Mouse (Mus musculus) heart, adult 18-20 months (tissue): ENCODE data around the gene Ywhab. TPM values are rescaled to one million over a fixed set of nuclear protein-coding genes. Genes with fewer than 3 reads are reported as not detected.

Source experiments
- DNase-seq, 2 experiments: peaks; one replicate each; pipeline ENCODE4 v3.0.0; 2021 to 2022; ENCODE audit warnings: mixed read lengths in 1 of 2
- long read RNA-seq, 2 experiments: library from polyadenylated mRNA; stranded (forward); transcript quantifications; one replicate each; pipeline ENCODE4 v2.0.0; 2021
- total RNA-seq, 2 experiments: library from RNA; stranded (reverse); gene quantifications; 2 replicates each; pipeline ENCODE4 v1.2.3; 2021

Ywhab gene
- 10 to 100 TPM; 75.9 to 82.7 TPM for total RNA-seq
- long read RNA-seq, experiment 1, transcript Ywhab-201 (6 exons, 3,013 nt) = major isoform, 72 of 100 reads
- long read RNA-seq, experiment 1, partial matches to known transcripts = 1 of 100 reads
- long read RNA-seq, experiment 1, other reads (novel, unspliced or antisense) = 27 of 100 reads
- long read RNA-seq, experiment 2, transcript Ywhab-201 (6 exons, 3,013 nt) = major isoform, 43 of 64 reads
- long read RNA-seq, experiment 2, partial matches to known transcripts = 0 of 64 reads
- long read RNA-seq, experiment 2, other reads (novel, unspliced or antisense) = 21 of 64 reads

- DNase-seq = peak in 1 of 2 experiments; percentile 94
Observed at GRCm38 (mm10) chr2:163994654-163994976, at the start of gene Ywhab. Gene Ywhab, plus strand, starts transcription at chr2:163994960.

GRCm38 (mm10) chr2:163946221-163946620 is 48.5 kb upstream of the Ywhab start:
- no peak for DNase-seq

- no peak for DNase-seq
Observed at GRCm38 (mm10) chr2:163947976-163948375, 46.8 kb upstream of the Ywhab start.

DNA sequence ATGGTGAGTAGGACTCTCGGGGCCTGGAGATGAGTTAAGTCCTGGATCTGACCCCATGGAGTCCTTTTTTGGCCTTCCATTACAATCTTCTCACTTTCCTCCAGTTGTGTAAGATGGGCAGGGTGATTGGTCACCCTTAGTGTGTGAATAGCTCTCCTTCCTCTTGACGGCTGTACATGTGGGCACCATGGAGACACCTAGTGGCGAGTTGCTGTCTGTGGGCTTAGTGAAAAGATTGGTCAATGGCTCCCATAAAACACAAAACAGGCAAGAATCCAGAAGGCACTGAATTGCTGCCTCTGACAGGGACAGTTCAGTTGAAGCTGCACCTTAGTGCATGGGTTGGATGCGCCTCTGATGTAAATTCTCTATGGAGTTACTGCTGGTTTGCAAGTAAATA is 43.0 kb upstream of the Ywhab start:
- DNase-seq = peak; percentile 41 to 72

DNA sequence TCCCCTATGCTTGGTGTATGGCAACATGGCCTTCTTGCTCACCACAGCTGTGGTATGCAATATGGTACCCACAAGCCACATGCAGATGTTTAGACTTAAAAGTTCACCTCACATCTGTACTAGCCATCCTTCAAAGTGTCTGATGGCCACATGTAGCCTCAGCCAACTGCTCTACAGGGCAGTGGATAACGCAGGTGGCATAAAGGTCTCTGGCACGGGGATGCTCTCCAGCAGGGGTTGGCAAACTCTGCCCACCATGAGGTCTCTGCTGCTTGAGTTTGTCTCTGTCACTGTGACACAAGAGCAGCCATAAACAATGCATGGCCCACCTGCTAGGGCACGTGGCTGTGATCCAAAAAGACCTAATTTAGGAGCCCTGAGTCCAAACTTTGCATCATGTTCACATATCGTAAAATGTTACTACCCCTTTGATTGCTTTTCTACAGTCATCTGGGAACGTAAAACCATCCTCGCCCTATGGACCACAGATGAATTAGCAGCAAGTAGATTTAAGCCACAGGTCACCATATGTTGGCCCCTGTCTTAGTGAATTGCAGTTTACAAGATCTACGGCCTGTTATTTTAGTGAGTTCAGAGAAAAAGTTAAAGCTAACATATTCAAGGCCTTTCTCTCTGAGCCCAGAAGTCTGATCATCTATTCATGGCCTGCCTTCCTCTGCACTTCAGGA is 41.0 kb upstream of the Ywhab start:
- DNase-seq = no peak

GRCm38 (mm10) chr2:163964606-163965560 is 29.9 kb upstream of the Ywhab start:
- no peak for DNase-seq

DNA sequence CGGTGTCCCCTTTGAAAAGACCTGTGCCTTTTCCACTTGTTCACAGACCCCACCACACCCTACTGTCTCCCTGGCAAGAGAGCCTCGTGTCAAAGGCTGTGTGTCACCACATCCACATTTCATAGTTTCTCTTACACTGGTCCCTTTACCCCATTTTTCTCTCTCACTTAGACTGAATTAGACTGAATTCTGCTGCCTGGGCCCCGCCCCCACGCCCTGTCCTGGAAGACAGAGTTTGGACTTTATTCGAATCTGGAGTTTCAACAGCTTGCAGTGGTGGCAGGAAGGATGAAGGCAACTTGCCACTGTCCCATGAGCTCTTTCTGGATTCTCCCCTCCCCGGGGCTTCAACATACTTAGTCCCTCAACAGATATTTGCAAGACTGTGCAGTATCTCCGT is 29.1 kb upstream of the Ywhab start:
- no peak for DNase-seq

GRCm38 (mm10) chr2:163968581-163968980 is 26.2 kb upstream of the Ywhab start:
- DNase-seq = peak; percentile 44 to 77

- DNase-seq = no peak
Observed at GRCm38 (mm10) chr2:163970326-163970725, 24.4 kb upstream of the Ywhab start.

GRCm38 (mm10) chr2:163974056-163974455 is 20.7 kb upstream of the Ywhab start:
- DNase-seq = no peak

GRCm38 (mm10) chr2:163976448-163976847 is 18.3 kb upstream of the Ywhab start:
- DNase-seq = peak; percentile 21 to 51

DNA sequence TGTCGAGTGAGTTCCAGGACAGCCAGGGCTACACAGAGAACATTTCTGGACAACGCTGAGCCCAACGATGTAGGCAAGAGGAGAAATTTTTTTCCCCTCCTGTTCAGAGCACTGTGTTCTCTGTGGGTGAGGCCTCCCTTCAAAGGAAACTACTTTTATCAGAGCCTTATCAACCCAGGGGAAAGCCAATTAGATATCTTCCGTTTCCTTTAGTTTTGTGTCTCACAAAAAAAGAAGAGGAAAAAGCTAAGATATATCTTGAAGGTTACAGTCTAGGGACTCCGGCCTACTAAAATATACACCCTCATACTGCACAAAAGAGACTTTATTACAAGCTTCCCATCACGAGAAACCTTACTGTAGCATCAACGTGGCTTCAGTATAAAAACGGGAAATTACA is 7.5 kb upstream of the Ywhab start:
- DNase-seq = no peak

DNA sequence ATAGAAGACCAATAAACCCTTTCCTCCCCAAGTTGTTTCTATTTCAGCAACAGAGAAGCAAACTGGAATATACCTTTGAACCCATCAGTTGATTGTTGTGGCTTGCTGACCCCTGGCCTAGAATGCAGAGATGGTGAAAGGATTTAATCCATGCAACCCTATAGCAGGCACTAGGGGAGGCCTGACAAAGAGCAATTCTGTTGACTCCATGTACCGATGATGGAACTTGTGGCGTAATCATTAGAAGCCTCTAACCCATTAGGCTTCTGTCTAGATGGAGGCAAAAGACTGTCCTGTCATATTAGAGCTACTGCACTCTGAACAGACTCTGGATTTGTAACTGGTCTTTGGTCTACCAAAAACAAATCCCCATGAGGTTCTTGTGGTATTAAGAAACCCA is 1.9 kb upstream of the Ywhab start:
- DNase-seq = no peak

GRCm38 (mm10) chr2:163994977-163995862 is 460 bp downstream of the Ywhab start:
- peak; percentile 66 to 98 for DNase-seq

DNA sequence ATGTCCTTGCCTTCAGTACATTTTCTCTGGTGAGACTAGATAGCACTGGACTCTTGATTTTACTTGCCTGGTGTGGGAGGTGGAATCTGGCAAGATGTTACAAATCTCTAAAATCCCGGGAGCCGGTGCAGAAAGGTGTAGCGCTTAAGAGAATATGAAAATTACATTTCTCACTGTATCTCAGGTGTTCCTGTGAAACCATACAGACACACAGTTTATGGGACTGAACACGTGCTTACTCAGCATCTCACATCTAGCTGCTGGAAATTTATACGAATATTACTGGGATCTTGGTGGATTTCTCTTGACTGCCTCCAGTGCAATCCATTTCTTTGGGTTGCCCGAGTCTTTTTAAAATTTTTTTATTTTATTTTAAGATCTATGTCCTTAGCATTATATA is 1.5 kb downstream of the Ywhab start:
- no peak for DNase-seq

GRCm38 (mm10) chr2:163996899-163997298 is 2.1 kb downstream of the Ywhab start:
- DNase-seq = peak in 1 of 2 experiments; percentile 14

DNA sequence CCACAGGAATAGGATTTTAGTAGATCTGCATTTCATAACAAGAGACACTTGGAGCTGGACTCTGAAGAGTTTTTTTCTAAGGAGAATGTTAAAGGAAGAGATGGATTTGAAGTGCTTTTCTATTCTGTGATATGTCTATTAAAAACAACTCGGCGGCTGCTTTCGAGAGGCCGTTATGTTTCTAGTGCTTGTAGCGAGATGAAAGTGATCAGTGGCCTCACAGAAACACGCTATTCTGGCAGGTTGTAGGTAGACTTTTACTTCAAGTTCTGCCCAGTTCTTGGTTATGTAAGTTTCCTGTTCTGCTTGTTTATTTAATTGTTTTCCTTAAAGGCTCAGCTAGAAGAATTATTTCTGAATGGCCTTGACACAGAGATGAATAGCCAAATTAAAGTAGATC is 4.2 kb downstream of the Ywhab start:
- DNase-seq = no peak

DNA sequence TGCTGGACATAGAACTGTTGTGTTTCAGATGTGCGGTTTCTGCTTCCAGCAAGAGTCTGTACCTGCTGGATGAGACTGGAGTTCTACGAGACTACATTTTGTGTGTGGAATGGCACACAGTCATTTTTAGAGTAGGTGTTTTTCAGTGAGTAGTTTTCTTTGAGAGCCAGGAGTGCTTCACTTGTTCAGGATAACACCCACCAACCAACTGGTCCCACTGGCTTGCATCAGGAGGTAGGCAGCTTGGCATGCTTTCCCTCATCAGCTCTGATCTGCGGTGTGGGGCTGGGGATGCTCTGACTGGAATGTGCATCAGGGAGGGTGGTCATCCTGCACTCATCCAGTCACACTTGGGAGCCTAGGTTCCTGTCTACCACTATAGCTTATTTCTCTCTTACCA is 7.9 kb downstream of the Ywhab start:
- no peak for DNase-seq

DNA sequence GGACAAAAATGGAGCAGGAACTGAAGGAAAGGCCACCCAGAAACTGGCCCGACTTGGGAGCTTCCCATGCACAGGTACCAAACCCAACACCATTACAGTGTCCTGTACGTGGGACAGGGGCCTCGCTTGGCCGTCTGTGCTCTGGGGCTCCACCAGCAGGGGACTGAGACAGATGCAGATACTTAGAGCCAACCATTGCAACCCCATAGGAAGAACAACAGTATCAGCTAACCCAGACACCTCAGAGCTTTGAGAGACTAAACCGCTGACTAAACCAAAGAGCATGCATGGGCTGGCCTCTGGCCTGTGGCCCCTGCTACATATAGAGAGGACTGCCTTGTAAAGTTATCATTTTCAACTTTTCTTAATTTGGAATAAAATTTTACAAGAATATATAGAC is 9.7 kb downstream of the Ywhab start:
- no peak for DNase-seq

DNA sequence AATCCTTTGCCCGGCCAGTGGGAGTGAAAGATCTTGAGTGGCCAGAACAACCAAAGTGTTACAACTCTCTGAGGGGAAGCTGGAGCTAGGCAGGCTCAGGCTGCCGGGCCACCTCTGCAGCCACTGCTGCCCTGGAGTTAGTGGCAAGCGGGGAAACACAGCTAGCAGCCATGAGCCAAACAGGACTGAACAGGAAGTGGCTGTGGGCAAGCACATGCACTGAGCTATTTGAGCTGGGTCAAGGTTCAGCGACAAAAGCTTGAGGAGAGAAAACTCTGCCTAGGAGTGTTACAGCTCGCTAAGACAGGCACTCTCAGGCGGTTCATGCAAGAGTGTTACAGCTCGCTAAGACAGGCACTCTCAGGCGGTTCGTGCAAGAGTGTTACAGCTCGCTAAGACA is 12.2 kb downstream of the Ywhab start:
- peak; percentile 36 to 52 for DNase-seq

GRCm38 (mm10) chr2:164007547-164007946 is 12.8 kb downstream of the Ywhab start:
- DNase-seq = no peak
